Mouse (Mus musculus) retina, postnatal 1 day (tissue): ENCODE data around the gene Oxsr1.
"Not testable (repeated sequence)": the region's sequence is repeated elsewhere in the genome, so short reads cannot be mapped to it uniquely, and the experiment has no call there.

Experiments used
- DNase-seq: peaks from one replicate; pipeline ENCODE4 v3.0.0-alpha.2; 2012

Gene Oxsr1

GRCm38 (mm10) chr9:119337842-119338241, 15.6 kb upstream of the Oxsr1 start:
- DNase-seq = no peak

DNA sequence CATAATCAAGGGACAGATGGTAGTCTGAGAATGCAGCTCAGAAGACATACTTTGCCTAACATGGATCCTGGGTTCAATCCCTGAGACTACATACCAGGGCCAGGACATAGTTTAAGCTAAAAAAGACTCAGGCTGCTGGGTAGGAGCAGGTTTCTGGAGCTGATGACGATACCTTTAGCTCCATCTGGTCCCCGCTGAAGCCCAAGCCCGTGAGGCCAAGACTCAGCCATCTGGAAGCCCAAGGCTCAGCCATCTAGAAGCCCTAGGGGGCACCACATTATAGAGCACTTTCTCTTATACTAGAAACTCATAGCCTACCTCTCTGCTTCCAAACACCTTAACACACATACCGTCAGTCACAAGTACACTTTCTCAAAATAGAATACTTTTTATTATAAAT, 13.3 kb upstream of the Oxsr1 start:
- no peak for DNase-seq

DNA sequence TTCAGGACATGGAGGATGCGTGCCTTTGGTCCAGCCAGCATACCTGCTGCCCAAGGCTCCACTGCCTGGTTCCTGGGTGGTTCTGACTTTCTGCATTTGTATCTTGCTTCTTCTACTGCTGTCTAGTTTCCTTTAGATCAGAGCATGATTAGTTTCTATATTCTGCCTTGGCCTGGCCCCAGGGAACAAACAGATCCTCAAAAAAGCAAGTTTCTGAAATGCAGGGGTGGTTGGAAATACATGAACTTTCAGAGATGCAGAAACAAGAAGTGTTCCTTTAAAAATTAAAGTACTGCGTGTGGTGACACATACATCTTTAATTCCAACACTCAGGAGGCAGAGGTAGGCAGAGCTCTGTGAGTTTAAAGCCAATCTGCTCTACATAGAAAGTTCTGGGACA, 12.6 kb upstream of the Oxsr1 start:
- DNase-seq = no peak

DNA sequence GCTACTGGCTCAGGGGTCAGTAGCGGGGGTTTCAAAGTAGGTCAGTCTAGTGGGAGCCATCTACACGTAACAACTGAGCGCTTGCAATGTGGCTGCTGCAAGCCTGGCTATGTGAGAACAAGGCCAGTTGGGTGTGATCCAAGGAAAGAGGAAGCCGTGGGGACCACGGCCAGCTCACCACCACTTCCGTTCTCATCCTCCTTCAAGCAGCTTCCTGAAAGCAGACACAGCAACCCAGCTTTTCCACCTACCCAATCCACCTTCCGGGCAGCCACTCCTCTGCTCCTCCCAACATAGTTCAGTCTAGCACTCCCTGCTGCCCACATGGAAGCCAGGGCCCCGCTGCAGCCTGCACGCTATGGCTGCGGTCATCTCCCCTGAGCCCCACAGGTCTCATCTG, 12.1 kb upstream of the Oxsr1 start:
- peak; percentile 53 for DNase-seq

GRCm38 (mm10) chr9:119330186-119330963, 8.1 kb upstream of the Oxsr1 start:
- DNase-seq = no peak

GRCm38 (mm10) chr9:119328488-119328887, 6.3 kb upstream of the Oxsr1 start:
- no peak for DNase-seq

GRCm38 (mm10) chr9:119324130-119324529, 1.9 kb upstream of the Oxsr1 start:
- DNase-seq = no peak

GRCm38 (mm10) chr9:119323260-119323645, 1.0 kb upstream of the Oxsr1 start:
- no peak for DNase-seq

DNA sequence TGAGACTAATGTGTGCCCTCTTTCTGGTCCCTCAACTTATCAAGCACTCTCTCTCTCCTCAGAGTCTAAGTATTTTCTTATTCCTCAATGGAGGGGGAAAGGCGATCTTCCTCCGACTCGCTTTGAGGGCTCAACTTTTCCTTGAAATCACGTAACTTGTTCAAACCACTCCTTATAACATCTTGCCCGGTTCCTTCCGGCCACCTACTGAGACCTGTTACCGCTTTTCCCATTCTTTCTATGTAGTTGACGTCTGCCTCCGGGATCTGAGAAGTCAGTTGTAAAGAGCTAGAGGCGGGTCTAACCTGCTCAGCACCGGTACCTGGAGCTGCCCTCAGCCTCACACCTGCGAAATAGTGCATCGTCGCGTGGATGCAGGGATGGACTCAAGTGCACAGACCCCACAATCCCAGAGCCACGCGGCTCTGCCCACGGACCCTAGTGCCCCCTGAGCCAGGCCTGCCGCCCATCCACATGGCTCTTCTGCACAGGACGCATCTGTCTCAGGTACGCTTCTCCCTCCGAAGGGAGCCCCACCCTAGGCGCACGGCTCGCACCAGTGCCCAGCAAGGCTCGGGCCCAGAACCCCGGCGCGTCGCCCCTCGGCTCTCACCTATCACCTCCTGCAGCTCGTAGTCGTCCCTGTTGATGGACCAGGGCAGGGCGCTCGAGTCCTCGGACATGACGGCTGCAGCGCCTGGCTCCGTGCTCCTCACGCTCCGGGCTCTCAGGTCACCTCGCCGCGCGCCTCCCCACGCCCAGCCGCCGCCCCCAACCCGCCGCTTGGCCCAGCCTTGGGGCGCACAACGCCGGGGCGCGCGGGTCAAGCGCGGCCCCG, 616 bp downstream of the Oxsr1 start:
- no peak for DNase-seq

DNA sequence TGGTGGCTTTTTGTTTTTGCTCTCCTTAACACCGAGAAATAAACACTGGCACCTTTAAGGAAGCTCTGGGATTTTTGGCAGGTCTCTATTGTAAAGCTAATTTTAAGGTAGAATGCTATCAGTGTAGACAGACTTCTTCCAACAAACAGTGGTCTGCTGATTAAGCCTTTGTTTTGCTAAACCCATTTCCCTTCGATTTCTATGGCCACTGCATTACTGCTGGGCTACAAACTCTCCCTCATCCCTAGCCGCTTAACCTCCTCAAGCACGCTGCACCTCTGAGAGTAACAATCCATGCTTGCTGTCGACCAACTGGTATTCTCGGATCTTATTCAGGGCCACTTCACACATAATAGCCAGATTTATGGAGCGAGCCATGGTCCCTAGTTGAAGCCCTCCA, 1.3 kb downstream of the Oxsr1 start:
- peak; percentile 13 for DNase-seq

GRCm38 (mm10) chr9:119320446-119320845, 1.8 kb downstream of the Oxsr1 start:
- no peak for DNase-seq

GRCm38 (mm10) chr9:119318891-119319290, 3.3 kb downstream of the Oxsr1 start:
- no peak for DNase-seq

GRCm38 (mm10) chr9:119313096-119313495, 9.1 kb downstream of the Oxsr1 start:
- DNase-seq = no peak

GRCm38 (mm10) chr9:119309067-119309466, 13.2 kb downstream of the Oxsr1 start:
- no peak for DNase-seq

DNA sequence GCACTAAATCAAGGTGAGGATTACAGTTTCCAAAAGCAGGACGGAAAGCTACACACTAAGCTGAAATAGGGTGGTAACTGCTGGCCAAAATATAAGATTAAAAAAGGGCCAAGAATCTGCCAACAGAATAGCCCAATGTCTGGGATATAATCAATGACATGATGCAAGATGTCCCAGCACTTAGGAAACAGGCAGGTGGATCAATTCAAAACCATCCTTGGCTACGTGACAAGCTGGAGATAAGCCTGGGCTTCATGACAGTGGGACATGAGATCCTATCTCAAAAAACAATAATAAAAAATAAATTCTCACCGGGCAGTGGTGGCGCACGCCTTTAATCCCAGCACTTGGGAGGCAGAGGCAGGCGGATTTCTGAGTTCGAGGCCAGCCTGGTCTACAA, 16.4 kb downstream of the Oxsr1 start:
- DNase-seq = no peak

- DNase-seq = no peak
Measured at GRCm38 (mm10) chr9:119298563-119298962, 23.7 kb downstream of the Oxsr1 start.

- DNase-seq = no peak
Measured at GRCm38 (mm10) chr9:119297696-119298095, 24.5 kb downstream of the Oxsr1 start.

GRCm38 (mm10) chr9:119290791-119291190, 31.4 kb downstream of the Oxsr1 start:
- no peak for DNase-seq

DNA sequence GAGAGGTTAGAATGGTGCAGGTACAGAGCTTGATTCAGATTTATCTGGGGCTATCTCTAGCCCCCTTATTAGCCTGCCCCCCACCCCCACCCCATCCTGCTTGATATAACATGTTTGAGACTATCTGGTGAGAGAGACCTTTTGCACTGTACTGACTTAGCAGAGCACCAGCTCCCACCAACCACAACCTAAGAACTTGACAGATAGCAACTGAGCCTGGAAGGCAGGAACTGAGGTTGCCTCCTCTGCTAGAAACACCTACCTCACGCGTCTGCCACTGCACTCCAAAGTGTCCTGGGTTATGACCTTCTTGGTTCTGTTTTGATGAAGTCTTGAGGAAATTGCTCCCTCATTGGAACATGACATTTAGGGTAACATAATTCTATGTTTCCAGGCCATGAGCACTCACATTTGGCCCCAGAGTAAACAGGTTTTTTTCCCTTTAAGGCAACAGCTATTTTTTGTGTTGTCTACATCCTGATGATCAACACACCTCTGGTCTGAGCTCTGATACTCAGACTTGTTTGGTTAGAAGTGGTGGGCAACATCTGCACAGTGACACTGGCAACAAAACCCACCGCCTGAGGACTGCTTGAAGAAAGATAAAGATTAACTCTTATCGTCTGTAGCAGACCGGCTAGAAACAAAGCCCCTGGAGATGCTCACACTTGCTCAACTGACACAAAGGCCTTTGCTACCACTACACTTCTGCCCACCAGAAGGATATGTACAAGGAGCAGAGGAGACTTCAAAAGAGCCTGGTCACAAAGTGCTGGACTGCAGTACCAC, 41.1 kb downstream of the Oxsr1 start:
- no peak for DNase-seq

- DNase-seq = no peak
Measured at GRCm38 (mm10) chr9:119278031-119278430, 44.2 kb downstream of the Oxsr1 start.

- peak; percentile 2 for DNase-seq
Measured at GRCm38 (mm10) chr9:119276321-119276720, 45.9 kb downstream of the Oxsr1 start.

DNA sequence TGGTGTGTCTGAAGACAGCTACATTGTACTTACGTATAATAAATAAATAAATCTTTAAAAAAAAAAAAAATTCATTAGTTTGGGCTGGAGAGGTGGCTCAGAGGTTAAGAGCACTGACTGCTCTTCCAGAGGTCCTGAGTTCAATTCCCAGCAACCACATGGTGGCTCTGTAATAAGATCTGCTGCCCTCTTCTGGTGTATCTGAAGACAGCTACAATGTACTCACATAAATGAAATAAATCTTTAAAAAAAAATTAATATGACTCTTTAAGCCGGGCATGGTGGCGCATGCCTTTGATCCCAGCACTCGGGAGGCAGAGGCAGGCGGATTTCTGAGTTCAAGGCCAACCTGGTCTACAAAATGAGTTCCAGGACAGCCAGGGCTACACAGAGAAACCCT, 47.4 kb downstream of the Oxsr1 start:
- DNase-seq = not testable (repeated sequence)

DNA sequence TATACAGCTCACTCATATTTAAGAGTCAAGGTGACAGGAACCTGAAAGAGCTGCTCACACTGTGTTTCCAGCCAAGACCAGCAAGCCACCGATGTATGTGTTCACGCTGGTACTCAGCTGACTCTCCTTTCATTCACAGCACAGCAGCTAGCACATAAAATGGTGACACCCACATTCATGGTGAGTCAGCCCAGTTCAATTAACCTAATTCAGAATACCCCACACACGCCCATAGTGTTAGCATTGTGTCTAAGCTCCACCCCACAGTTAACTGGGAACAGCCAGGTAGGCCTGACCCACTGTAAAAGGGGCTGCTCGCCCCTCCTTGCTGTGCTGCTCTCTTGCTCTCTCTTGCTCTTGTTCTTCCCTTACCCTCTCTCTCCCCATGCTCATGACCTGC, 50.7 kb downstream of the Oxsr1 start:
- no peak for DNase-seq
